9 mouse cellular contexts compared by ENCODE assay signal in genomic region chr3:78358377-78358776, GRCm38 (mm10).
DNase-seq lines count a peak whose midpoint lies in the region; ATAC-seq and TF ChIP-seq lines count a peak whose summit lies in the region.
"Had no signal": no experiment of that assay in that cellular context is flagged by ENCODE, and none has a peak within 500 bp of the region (broad histone marks: within the 10 kb centered on the region; RNA-seq: fewer than 3 reads in every experiment).

No protein-coding gene starts in this region.

- intact Hi-C loops in left cerebral cortex, adult 2 months (cut with DNase I): loop anchor here (10.0 kb wide), 1 partner anchor 354 kb away; no protein-coding TSS in a partner anchor

- no peak overlapping the region for H3K27ac ChIP-seq in left cerebral cortex, adult 2 months
- H3K27ac ChIP-seq: embryonic facial prominence, embryonic 13.5 days; limb, embryonic 15.5 days had no signal

- no peak for ATAC-seq in megakaryocyte-erythroid progenitor cell, adult 5-6 weeks (replicated peaks; ENCODE audit: low FRiP score, low TSS enrichment, poor library complexity, severe bottlenecking)

- H3K4me3 ChIP-seq in left cerebral cortex, adult 2 months: no peak overlapping the region
- H3K4me3 ChIP-seq: embryonic facial prominence, embryonic 13.5 days; limb, embryonic 15.5 days had no signal

- TF ChIP-seq CTCF in left cerebral cortex, adult 2 months (IDR thresholded peaks at IDR 0.05): peak; percentile 82

- peak; percentile 30 for DNase-seq in lung, postnatal 10 days
- no peak for DNase-seq in lung, postnatal 14 days
- DNase-seq in c-Kit-positive CD71-positive TER-119-positive erythroid progenitor cells, embryonic 14.5 days (ENCODE audit: low spot score): peak; percentile 3
- peak; percentile 63 for DNase-seq in forelimb bud, embryonic 11.5 days (ENCODE audit: low read depth, low spot score)
- DNase-seq in left cerebral cortex, adult 2 months (ENCODE audit: extremely low spot score in 1 of 2, low spot score in 2 of 2): peak; percentile 35 to 47
- peak; percentile 13 for DNase-seq in right cerebral cortex, postnatal 4 days
